Mouse (Mus musculus): ENCODE data around the gene Atp11a. TPM values are rescaled to one million over a fixed set of nuclear protein-coding genes. Genes with fewer than 3 reads are reported as not detected.
A peak's percentile ranks its signal among the peaks of the same experiment; 100 is the strongest.

Atp11a gene
- polyA plus RNA-seq, 1 experiment from 2014 or later: 10.4 TPM

DNA sequence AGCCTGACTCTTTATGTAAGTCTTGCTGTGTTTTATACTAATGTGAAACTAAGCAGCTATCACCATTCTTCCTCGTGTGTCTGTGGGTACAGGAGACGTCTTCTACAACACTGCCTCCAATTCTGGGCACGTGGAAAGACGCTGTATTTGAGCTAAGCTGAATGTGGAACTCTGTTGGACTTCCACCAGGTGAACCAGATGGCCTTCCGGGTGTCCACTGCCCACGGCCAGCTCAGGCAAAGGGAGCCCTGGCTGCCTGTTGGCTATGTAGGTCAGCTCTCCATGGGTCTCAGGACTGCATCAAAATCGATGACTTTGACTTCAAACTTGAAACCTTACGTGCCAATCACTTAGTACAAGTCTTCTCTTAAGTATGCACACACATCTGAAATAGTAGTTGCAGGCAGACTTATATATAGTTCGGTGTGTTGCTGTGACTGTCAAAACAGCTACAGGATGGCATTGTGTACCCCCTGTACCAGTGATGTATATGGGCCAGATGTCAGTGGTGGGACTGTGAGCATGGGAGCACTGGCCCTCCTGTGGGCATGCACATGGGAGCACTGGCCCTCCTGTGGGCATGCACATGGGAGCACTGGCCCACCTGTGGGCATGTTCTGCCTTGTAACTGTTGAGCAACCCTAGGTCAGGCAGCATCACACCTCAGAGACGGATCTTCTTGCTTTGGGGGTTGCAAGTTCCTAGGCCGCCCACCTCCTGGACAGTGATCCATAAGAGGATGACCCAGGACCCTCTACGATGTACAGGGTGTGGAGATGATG lies 137.2 kb downstream of the Atp11a start:
- ATAC-seq (ENCODE audit: extremely low read depth, insufficient number of reproducible peaks, low FRiP score, low TSS enrichment): no peak
- WGBS: 73% methylated on average over 12 of the region's 12 CpGs
- Histone ChIP-seq H3K4me1 (peaks cover 17% of the 10 kb centered on the region; the same call in 1 of the 2 replicates), H3K4me2 (no peak overlapping the region), H3K36me3 (no peaks in the 10 kb centered on the region), H3K27ac (replicated peaks) (no peak overlapping the region), H3K9ac (no peak overlapping the region), H3K27me3 (replicated peaks) (peaks cover 24% of the 10 kb centered on the region), H3K4me3 (no peak overlapping the region), H3K9me3 (no peaks in the 10 kb centered on the region)

DNA sequence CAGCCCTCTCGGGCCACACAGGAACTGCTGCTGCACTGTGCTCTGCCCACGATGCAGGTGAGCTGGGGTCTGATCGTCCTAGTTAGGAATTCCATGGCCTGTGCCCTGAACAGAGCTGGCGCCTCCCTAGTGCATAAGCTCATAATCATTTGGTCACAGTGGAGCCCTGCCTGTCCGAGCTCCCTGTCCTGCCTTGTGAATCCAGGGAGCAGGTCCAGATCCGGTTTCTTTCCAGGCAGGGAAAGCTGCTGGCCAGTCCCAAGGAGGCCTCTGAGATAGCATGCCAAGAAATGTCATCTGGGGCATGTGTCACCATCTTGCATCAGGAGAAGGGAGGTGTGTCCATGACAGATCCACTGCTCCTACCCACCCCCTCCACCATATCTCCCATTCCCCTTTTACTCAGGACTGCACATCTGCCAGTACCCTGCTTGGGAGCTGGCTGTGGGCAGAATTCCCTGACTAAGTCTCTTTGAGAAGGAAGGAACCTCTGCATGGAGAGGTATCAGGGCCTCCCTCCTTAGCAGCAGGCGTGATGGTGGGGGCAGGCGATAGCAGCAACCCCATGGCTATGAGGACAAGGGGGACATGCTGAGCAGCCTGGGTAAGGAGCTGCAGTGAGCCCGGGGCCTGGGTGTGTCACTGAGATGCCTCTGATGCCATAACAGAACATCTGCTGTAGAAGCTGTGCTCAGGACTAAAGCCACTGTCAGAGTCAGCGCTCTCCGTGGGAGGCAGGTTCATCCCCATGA lies 138.1 kb downstream of the Atp11a start:
- H3K9ac ChIP-seq: no peak overlapping the region
- no peaks in the 10 kb centered on the region for H3K36me3 ChIP-seq
- peaks cover 23% of the 10 kb centered on the region for H3K27me3 ChIP-seq (replicated peaks)
- H3K4me2 ChIP-seq: no peak overlapping the region
- H3K9me3 ChIP-seq: no peaks in the 10 kb centered on the region
- no peak for ATAC-seq (ENCODE audit: extremely low read depth, insufficient number of reproducible peaks, low FRiP score, low TSS enrichment)
- 69% methylated on average over 11 of the region's 11 CpGs for WGBS
- peaks cover 23% of the 10 kb centered on the region for H3K4me1 ChIP-seq
- H3K27ac ChIP-seq (replicated peaks): no peak overlapping the region
- no peak overlapping the region for H3K4me3 ChIP-seq

DNA sequence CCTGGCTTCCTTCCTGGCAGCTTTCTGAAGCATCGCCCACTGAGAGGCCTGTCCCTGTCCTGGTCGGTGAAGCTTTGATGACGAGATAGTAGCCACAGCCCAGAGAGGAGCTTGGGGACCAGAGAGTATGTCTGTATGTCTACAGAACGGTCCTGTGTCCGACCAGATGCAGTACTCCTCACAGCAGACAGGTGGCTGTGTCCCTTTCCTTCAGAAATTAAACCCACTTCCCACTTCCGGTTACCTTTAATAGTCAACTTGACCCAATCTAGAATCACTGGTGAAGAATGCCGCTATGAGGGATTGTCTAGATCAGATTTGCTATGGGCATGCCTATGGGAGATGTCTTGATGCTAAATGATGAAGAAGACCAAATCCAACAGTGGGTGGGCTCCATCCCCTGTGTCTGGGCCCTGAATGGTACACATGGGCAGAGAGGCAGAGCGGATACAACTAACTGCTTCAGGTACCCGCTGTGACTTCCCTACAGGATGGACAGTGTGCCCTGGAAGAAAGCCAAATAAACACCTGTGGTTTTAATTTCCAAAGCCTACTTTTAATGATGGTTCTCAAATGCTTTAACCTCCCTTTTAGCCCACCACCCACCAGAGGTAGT lies 138.8 kb downstream of the Atp11a start:
- H3K4me3 ChIP-seq: no peak overlapping the region
- H3K4me2 ChIP-seq: no peak overlapping the region
- peaks cover 17% of the 10 kb centered on the region for H3K27me3 ChIP-seq (replicated peaks)
- H3K36me3 ChIP-seq: no peaks in the 10 kb centered on the region
- 55% methylated on average over 9 of the region's 9 CpGs for WGBS
- peaks cover 23% of the 10 kb centered on the region for H3K4me1 ChIP-seq
- no peak overlapping the region for H3K9ac ChIP-seq
- no peak for ATAC-seq (ENCODE audit: extremely low read depth, insufficient number of reproducible peaks, low FRiP score, low TSS enrichment)
- H3K27ac ChIP-seq (replicated peaks): no peak overlapping the region
- H3K9me3 ChIP-seq: no peaks in the 10 kb centered on the region

GRCm38 (mm10) chr8:12896494-12897373 lies 139.9 kb downstream of the Atp11a start:
- H3K27ac ChIP-seq (replicated peaks): no peak overlapping the region
- no peaks in the 10 kb centered on the region for H3K36me3 ChIP-seq
- peaks cover 23% of the 10 kb centered on the region for H3K4me1 ChIP-seq
- H3K4me3 ChIP-seq: no peak overlapping the region
- H3K9me3 ChIP-seq: no peaks in the 10 kb centered on the region
- 46% methylated on average over 13 of the region's 13 CpGs for WGBS
- H3K9ac ChIP-seq: no peak overlapping the region
- H3K27me3 ChIP-seq (replicated peaks): peaks cover 12% of the 10 kb centered on the region
- 0 out of 2 replicates have a peak, but pooled peaks have one; percentile 18 for ATAC-seq (ENCODE audit: extremely low read depth, insufficient number of reproducible peaks, low FRiP score, low TSS enrichment)
- no peak overlapping the region for H3K4me2 ChIP-seq

DNA sequence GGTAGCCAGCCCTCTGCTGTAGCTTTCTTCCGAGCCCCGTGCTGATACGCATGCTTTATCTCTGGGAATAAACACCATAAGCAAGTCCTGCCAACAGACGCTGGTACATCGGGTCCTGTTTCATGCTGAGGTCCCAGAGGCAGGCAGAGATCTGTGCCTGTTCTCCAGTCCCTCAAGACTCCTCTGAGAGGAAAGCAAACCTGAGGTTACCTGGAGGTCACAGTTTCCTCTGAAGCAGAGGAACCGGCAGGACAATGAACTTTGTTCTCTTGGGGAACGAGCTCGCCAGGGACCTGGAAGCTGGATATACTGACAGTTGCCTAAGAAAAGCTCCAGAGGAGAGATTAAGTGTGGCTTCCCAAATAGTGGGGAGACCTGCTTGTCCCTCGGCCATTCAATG lies 141.0 kb downstream of the Atp11a start:
- Histone ChIP-seq H3K27me3 (replicated peaks) (peaks cover 8% of the 10 kb centered on the region), H3K4me2 (no peak overlapping the region), H3K4me3 (no peak overlapping the region), H3K9me3 (no peaks in the 10 kb centered on the region), H3K9ac (peak overlapping the region; percentile 14; the same call in 1 of the 2 replicates), H3K27ac (replicated peaks) (no peak overlapping the region; the same call in 1 of the 2 replicates), H3K36me3 (no peaks in the 10 kb centered on the region), H3K4me1 (peaks cover 23% of the 10 kb centered on the region)
- 36% methylated on average over 9 of the region's 9 CpGs for WGBS
- ATAC-seq (ENCODE audit: extremely low read depth, insufficient number of reproducible peaks, low FRiP score, low TSS enrichment): no peak

- Histone ChIP-seq H3K4me1 (peaks cover 24% of the 10 kb centered on the region), H3K36me3 (no peaks in the 10 kb centered on the region), H3K4me2 (no peak overlapping the region), H3K27ac (replicated peaks) (no peak overlapping the region), H3K27me3 (replicated peaks) (no peaks in the 10 kb centered on the region), H3K9me3 (no peaks in the 10 kb centered on the region), H3K9ac (no peak overlapping the region), H3K4me3 (no peak overlapping the region)
- 77% methylated on average over 13 of the region's 13 CpGs for WGBS
- no peak for ATAC-seq (ENCODE audit: extremely low read depth, insufficient number of reproducible peaks, low FRiP score, low TSS enrichment)
These were observed 147.1 kb downstream of the Atp11a start for GRCm38 (mm10) chr8:12903790-12904415.

DNA sequence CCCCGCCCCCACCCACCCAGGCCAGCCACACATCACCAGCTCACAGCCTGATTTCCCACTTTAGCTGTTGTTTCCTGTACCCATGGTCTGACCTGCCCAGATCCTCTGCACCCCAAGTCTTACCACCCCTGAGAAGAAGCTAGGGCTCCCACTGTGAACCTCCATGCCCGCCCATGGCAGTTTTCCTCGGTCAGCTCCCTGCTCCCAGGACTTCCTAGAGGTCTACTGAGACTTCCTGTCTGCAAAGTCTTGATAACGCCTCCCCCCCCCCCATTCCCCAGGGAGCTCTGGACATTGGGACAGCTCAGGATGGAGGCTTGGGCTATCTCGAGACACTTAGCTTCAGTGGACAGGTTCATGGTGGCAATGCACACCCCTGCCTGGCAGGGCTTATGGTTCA lies 148.3 kb downstream of the Atp11a start:
- no peaks in the 10 kb centered on the region for H3K36me3 ChIP-seq
- H3K4me3 ChIP-seq: no peak overlapping the region
- no peak for ATAC-seq (ENCODE audit: extremely low read depth, insufficient number of reproducible peaks, low FRiP score, low TSS enrichment)
- peaks cover 18% of the 10 kb centered on the region for H3K4me1 ChIP-seq
- no peaks in the 10 kb centered on the region for H3K27me3 ChIP-seq (replicated peaks)
- no peak overlapping the region for H3K4me2 ChIP-seq
- H3K9me3 ChIP-seq: no peaks in the 10 kb centered on the region
- 59% methylated on average over 5 of the region's 5 CpGs for WGBS
- H3K9ac ChIP-seq: no peak overlapping the region
- 0 out of 2 replicates have a peak overlapping the region, but pooled peaks have one; percentile 9 for H3K27ac ChIP-seq (replicated peaks)

GRCm38 (mm10) chr8:12905599-12906321 lies 148.9 kb downstream of the Atp11a start:
- ATAC-seq (ENCODE audit: extremely low read depth, insufficient number of reproducible peaks, low FRiP score, low TSS enrichment): no peak
- Histone ChIP-seq H3K9ac (no peak overlapping the region), H3K36me3 (no peaks in the 10 kb centered on the region)

DNA sequence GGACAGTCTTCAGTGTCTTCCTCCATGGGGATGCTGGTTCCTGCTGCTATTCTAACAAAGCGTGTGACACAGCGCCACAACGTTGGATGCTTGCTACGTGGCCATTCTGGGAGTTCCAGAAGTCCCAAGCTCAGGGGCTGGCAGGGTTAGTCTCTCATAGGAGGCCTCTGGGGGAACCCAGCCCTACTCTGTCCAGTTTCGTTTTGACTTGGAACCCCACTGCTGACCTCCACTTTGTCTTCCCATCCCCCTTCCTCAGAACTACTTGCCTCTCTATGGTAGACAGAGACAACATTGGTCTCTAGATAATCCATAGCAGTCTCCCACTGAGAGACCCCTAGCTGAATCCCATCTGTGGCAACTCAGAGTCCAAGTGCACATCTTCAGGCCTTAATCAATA lies 149.8 kb downstream of the Atp11a start:
- Histone ChIP-seq H3K27ac (replicated peaks) (no peak overlapping the region), H3K9me3 (no peaks in the 10 kb centered on the region), H3K4me1 (peaks cover 18% of the 10 kb centered on the region), H3K36me3 (no peaks in the 10 kb centered on the region), H3K27me3 (replicated peaks) (no peaks in the 10 kb centered on the region), H3K4me2 (no peak overlapping the region), H3K4me3 (no peak overlapping the region), H3K9ac (no peak overlapping the region)
- 72% methylated on average over 5 of the region's 5 CpGs for WGBS
- ATAC-seq (ENCODE audit: extremely low read depth, insufficient number of reproducible peaks, low FRiP score, low TSS enrichment): no peak

More at GRCm38 (mm10) chr8:12905599-12906321, 148.9 kb downstream of the Atp11a start:
- Histone ChIP-seq H3K4me3 (no peak overlapping the region), H3K27me3 (replicated peaks) (no peaks in the 10 kb centered on the region), H3K9me3 (no peaks in the 10 kb centered on the region), H3K27ac (replicated peaks) (0 out of 2 replicates have a peak overlapping the region, but pooled peaks have one; percentile 9), H3K4me1 (peaks cover 18% of the 10 kb centered on the region), H3K4me2 (no peak overlapping the region)
- WGBS: 69% methylated on average over 11 of the region's 11 CpGs

GRCm38 (mm10) chr8:12907730-12908129 lies 150.9 kb downstream of the Atp11a start:
- Histone ChIP-seq H3K36me3 (no peaks in the 10 kb centered on the region), H3K4me3 (no peak overlapping the region), H3K9ac (no peak overlapping the region), H3K27me3 (replicated peaks) (no peaks in the 10 kb centered on the region), H3K4me2 (no peak overlapping the region), H3K4me1 (peaks cover 18% of the 10 kb centered on the region), H3K27ac (replicated peaks) (no peak overlapping the region), H3K9me3 (no peaks in the 10 kb centered on the region)
- ATAC-seq (ENCODE audit: extremely low read depth, insufficient number of reproducible peaks, low FRiP score, low TSS enrichment): no peak
- 68% methylated on average over 4 of the region's 4 CpGs for WGBS

Measured in heart, embryonic 13.5 days (tissue).